Mouse (Mus musculus): ENCODE data around the gene Spata5. TPM values are rescaled to one million over a fixed set of nuclear protein-coding genes. Genes with fewer than 3 reads are reported as not detected.

Spata5 gene
- polyA plus RNA-seq, 1 experiment: 6.2 TPM

DNA sequence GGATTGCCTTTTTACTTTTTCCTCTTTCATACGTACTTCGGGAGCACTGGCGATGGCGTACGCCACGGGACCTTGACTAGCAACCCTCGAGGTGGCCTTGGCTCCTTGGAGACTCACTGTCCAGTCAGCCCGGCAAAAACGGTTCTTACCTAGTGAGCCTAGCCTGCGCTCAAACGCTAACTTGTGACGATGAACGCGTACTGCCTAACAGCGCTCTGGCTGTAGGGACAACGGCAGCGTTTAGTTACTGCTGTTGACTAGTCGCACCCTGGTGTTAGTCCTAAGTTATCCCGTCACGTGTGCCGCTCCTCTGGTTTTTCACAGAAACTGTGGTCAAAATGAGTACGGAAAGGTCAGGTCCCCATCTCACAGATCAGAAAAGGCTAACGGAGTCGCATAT lies 945 bp downstream of the Spata5 start:
- DNase-seq (ENCODE audit: low spot score): no peak

DNA sequence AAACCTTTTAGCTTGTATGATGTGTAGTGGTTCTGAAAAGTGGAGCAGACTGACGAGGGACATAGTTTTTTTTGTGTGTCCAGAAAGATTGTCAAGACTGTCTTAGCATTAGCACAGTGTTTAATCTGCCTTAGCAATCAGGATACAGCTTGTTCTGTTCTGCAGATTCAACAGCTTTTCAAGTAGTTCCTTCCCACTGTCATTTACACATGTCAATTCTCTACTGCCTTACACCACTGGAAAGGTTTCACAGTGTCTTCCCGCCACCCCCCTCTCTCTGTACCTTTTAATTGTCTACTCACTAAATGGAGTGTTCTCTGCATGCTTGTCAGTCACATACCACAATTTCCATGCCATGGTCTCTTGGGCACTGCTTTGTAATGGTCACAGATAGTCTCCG lies 1.5 kb downstream of the Spata5 start:
- DNase-seq (ENCODE audit: low spot score): no peak

- no peak for DNase-seq (ENCODE audit: low spot score)
Observed at GRCm38 (mm10) chr3:37426069-37426468, 6.4 kb downstream of the Spata5 start.

- DNase-seq (ENCODE audit: low spot score): no peak
Observed at GRCm38 (mm10) chr3:37430359-37430758, 10.7 kb downstream of the Spata5 start.

GRCm38 (mm10) chr3:37439770-37440169 lies 20.1 kb downstream of the Spata5 start:
- DNase-seq (ENCODE audit: low spot score): no peak

DNA sequence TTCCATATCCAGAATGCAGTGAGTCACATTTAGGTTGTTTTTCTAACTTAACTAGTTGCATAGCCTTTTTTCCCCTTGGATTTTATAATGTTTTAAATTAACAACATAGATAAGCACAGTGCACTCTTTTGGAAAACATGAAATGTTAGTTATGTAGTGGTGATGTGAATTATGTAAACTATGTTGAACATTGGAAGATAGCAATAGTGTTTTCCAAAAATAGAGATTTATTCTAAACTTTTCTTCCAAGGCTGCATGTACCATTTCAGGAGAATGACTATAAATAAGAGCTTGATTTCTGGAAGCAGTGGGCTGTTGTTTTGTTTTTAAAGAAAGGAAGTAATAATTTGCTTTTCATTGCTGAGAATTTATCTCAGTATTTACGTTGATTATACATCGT lies 23.7 kb downstream of the Spata5 start:
- DNase-seq (ENCODE audit: low spot score): no peak

DNA sequence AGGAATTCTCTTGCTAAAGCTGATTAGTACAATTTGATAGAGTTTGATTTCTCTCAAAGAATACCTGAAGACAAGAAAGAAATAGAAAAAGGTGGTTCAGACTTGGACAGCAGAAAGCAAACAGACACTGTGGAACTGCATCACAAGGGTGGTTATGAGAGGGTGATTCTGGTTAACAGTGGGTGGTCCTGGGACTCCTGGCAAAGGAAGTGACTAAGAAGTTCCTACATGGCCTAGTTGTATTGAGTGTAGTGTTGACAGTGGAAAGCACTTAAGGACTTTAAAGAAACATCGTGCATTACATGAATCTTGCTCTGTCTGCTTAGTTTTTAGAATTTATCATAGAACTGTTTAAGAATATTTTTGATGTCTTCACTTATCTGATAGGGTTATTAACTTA lies 36.3 kb downstream of the Spata5 start:
- no peak for DNase-seq (ENCODE audit: low spot score)

GRCm38 (mm10) chr3:37468170-37468569 lies 48.5 kb downstream of the Spata5 start:
- no peak for DNase-seq (ENCODE audit: low spot score)

DNA sequence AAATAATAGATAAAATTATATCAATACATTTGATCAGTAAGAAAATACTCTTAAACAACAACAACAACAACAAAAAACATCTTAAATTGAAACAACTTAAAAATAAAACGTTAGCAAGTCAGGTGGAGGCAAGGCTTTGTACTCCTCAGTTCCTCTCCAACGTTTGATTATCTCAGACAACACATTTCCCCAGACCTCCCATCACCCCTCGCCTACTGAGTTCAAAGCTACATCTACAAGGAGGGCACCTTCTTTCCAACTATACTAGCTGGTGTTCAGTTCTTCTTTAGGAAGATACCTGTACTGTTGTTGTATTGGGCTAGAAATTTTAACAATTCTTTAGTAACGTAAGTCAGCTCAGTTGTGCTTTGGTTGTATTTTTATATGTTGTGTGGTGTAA lies 49.7 kb downstream of the Spata5 start:
- no peak for DNase-seq (ENCODE audit: low spot score)

- no peak for DNase-seq (ENCODE audit: low spot score)
Observed at GRCm38 (mm10) chr3:37470867-37471266, 51.2 kb downstream of the Spata5 start.

- DNase-seq (ENCODE audit: low spot score): no peak
Observed at GRCm38 (mm10) chr3:37472461-37472860, 52.8 kb downstream of the Spata5 start.

- no peak for DNase-seq (ENCODE audit: low spot score)
Observed at GRCm38 (mm10) chr3:37476485-37476884, 56.8 kb downstream of the Spata5 start.

GRCm38 (mm10) chr3:37477438-37478188 lies 57.9 kb downstream of the Spata5 start:
- DNase-seq (ENCODE audit: low spot score): no peak

DNA sequence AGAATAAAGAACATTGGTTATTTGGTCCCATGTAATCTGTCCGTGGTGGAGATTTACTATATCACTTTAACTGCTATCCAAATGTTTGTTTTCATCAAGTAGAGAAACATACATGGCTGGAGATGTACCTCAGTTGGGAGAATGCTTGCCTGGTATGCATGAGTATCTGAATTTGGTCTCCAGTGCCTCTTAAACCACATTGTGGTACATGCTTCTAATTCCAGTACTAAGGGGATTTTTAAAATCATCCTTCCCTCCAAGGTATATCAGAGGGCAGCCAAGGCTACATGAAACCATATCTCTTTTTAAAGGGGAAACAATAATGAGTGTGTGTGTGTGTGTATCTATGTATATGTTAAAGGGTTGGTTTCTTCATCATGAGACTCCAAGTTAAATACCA lies 60.1 kb downstream of the Spata5 start:
- no peak for DNase-seq (ENCODE audit: low spot score)

DNA sequence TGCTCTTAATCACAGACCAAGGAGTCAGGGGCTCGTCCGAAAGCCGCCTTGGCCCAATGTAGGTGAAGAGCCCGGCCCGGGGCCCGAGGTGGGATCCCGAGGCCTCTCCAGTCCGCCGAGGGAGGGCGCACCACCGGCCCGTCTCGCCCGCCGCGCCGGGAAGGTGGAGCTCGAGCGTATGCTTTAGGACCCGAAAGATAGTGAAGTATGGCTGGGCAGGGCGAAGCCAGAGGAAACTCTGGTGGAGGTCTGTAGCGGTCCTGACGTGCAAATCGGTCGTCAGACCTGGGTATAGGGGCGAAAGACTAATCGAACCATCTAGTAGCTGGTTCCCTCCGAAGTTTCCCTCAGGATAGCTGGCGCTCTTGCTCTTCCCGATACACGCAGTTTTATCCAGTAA lies 61.6 kb downstream of the Spata5 start:
- no peak for DNase-seq (ENCODE audit: low spot score)

DNA sequence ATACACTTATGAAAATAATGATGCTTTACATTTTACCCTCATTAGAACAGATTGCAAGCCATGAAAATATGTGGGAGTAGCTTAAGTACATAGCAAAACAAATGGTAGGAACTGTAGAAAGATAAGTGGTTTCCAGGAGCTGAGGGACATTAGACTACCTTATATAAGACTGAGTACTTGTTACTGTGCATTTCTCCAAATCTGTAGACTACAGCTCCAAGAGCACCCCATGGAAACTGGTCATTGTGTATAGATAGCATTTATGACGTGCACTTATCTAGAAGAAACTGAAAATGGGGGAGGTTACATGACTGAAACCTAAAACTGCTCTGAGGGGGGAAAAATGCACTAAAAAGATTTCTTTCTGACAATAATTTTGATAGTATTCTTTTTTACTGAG lies 63.0 kb downstream of the Spata5 start:
- no peak for DNase-seq (ENCODE audit: low spot score)

DNA sequence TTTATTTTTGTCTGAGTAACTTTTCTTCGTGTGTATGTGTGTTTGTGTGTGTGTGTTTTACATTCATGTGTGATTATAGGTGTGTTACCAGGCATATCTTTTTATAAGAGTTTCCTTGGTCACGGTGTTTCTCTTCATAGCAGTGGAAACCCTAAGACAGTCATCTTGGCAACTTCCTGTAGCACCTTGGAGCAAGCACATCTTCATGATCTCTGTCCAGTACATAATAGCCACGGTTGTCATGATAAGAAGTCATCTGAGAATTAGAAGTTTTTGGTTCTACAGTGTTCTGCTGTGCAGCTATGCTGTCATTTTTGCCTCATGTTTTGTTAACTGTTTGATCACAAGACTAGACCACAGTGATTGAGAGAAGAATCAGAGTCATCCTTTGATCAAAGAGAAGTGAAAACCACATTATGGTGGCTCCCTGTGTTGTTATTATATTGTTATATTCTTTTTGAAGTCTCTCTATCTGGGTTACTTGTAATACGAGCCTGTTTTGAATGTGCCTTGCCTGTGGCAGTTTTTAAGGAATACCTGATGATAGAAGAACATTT lies 64.1 kb downstream of the Spata5 start:
- no peak for DNase-seq (ENCODE audit: low spot score)

DNA sequence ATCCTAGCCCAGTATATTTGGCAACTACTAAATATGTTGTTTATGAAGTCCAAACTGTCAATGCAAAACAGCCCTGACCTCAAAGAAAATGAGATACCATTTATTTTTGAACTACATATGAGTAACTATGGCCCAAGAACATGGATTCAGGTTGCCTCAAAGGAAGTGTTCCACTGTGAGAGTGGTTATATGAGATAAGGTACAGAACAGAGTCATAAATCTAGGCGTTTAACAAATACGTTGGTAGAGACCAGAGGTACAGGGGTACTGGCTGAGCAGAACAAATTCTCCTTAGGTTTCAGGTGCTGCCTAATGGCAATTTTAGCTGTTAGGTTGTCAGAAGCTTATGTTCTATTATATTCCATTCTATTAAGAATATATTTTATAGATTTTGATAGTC lies 67.9 kb downstream of the Spata5 start:
- DNase-seq (ENCODE audit: low spot score): no peak

DNA sequence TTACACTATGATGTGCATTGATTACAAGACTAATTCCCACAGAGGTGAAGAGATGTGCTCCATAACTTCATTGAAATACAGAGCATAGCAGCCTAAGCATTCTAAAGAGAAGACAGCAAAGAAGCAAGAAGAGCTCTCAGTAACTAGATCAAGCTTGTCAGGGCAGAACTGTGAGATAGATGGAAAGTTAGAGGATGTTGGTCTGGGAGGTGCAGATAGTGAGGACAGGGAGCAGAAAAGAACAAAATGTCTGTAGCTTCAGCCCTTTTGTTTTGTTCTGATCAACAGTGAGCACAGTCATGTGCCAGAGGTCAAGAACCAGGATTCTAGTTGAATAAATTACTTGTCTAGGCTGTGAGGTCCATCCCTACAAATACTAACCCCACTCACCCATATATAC lies 68.5 kb downstream of the Spata5 start:
- DNase-seq (ENCODE audit: low spot score): no peak

- no peak for DNase-seq (ENCODE audit: low spot score)
Observed at GRCm38 (mm10) chr3:37490025-37490424, 70.3 kb downstream of the Spata5 start.

GRCm38 (mm10) chr3:37500939-37501338 lies 81.2 kb downstream of the Spata5 start:
- DNase-seq (ENCODE audit: low spot score): no peak

GRCm38 (mm10) chr3:37502552-37502951 lies 82.9 kb downstream of the Spata5 start:
- DNase-seq (ENCODE audit: low spot score): no peak

- DNase-seq (ENCODE audit: low spot score): no peak
Observed at GRCm38 (mm10) chr3:37503846-37504245, 84.2 kb downstream of the Spata5 start.
